In the genomic region with DNA sequence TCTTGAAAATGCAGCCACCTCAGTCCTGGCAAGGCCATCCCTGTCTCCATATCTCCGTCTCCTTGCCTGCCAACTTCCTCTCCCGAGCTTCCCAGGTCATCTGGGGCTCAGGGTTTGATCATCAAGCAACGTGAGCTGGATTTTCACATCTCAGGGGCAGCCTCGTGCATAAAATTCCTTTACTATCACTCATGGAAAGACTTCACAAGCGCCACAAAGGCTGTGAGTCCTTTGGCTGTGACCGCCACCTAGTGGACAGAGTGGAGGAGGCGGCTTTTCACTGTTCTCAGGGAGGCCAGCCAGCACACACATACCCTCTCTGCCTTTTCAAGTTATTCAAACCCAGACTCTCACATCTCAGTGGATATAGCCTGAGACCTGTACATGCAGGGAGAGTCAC, we compare ENCODE assay signal across 7 mouse cellular contexts. TPM values are rescaled to one million over a fixed set of nuclear protein-coding genes. Genes with fewer than 3 reads are reported as not detected.
DNase-seq lines count a peak whose midpoint lies in the region; ATAC-seq and TF ChIP-seq lines count a peak whose summit lies in the region.

No protein-coding gene starts in this region.

- H3K4me2 ChIP-seq in midbrain, embryonic 13.5 days (replicated peaks), result no peak overlapping the region

- 9% methylated on average over 7 of the region's 7 CpGs for WGBS in midbrain, embryonic 13.5 days
- WGBS in small intestine, adult 2 months, result 14% methylated on average over 7 of the region's 7 CpGs

- H3K4me1 ChIP-seq in midbrain, embryonic 13.5 days (replicated peaks), result 0 out of 2 replicates have a peak, but pooled peaks cover 6% of the 10 kb centered on the region
- peaks cover 3% of the 10 kb centered on the region; the same call in 1 of the 2 replicates for H3K4me1 ChIP-seq in small intestine, adult 2 months (ENCODE audit: control insufficient read depth, insufficient read depth, insufficient read length, low read length)

- no peak overlapping the region for H3K4me3 ChIP-seq in midbrain, embryonic 13.5 days (replicated peaks)
- no peak overlapping the region for H3K4me3 ChIP-seq in small intestine, adult 2 months (ENCODE audit: low read depth, low read length)

- intact Hi-C loops in left cerebral cortex, postnatal 10 days (cut with DNase I), result loop anchor here (2.0 to 5.0 kb wide), 2 partner anchors 100 to 182 kb away; a partner anchor contains a TSS

- peak; percentile 98 for TF ChIP-seq CTCF in small intestine, adult 2 months (IDR thresholded peaks at IDR 0.05; ENCODE audit: extremely low read depth, insufficient read length, insufficient replicate concordance, low read depth, low read length)

- H3K27me3 ChIP-seq in midbrain, embryonic 13.5 days, result no peaks in the 10 kb centered on the region
- no peaks in the 10 kb centered on the region for H3K27me3 ChIP-seq in small intestine, adult 2 months (ENCODE audit: control insufficient read depth, insufficient read depth, low read length)

- H3K27ac ChIP-seq in midbrain, embryonic 13.5 days, result 0 out of 2 replicates have a peak overlapping the region, but pooled peaks have one; percentile 4
- 0 out of 2 replicates have a peak overlapping the region, but pooled peaks have one; percentile 10 for H3K27ac ChIP-seq in small intestine, adult 2 months (ENCODE audit: insufficient read depth, low read depth, low read length)

- no peaks in the 10 kb centered on the region for H3K9me3 ChIP-seq in midbrain, embryonic 13.5 days

- peak; percentile 51 for ATAC-seq in common myeloid progenitor, adult 5-6 weeks (replicated peaks; ENCODE audit: low read depth, poor library complexity, severe bottlenecking)
- peak; percentile 64; the same call in 1 of the 2 replicates for ATAC-seq in midbrain, embryonic 13.5 days

- peak; percentile 88 for DNase-seq in adipocyte (ENCODE audit: low spot score)
- DNase-seq in gastrocnemius, postnatal 10 days, result peak; percentile 86
- peak; percentile 72 for DNase-seq in hindlimb bud, embryonic 11.5 days (ENCODE audit: extremely low spot score, low read depth, low spot score)
- DNase-seq in left cerebral cortex, postnatal 10 days (ENCODE audit: extremely low spot score in 1 of 2, low spot score in 2 of 2), result peak; percentile 81 to 87

- no peak; the same call in 1 of the 2 replicates for TF ChIP-seq POLR2A in small intestine, adult 2 months (IDR thresholded peaks at IDR 0.05; ENCODE audit: low read depth, low read length)

- H3K36me3 ChIP-seq in midbrain, embryonic 13.5 days, result peaks cover 59% of the 10 kb centered on the region
- peaks cover 46% of the 10 kb centered on the region for H3K36me3 ChIP-seq in small intestine, adult 2 months (ENCODE audit: control insufficient read depth, insufficient read depth, low read length)

- H3K9ac ChIP-seq in midbrain, embryonic 13.5 days (replicated peaks), result no peak overlapping the region

RNA-seq across cellular contexts. Expression of a gene that starts 39.3 kb away (rescaled TPM):
- total RNA-seq in common myeloid progenitor, adult 5-6 weeks (2017), result 3.3 and 7.0 TPM in 2 replicates
- 10 to 100 TPM; 11.1 to 11.2 TPM for total RNA-seq in gastrocnemius, postnatal 10 days (2021)
- 10 to 100 TPM; 20.7 to 31.8 TPM for total RNA-seq in left cerebral cortex, postnatal 10 days (2021)
- 14.3 and 17.2 TPM in 2 replicates for polyA plus RNA-seq in midbrain, embryonic 13.5 days (2015; fragmentation: Nextera tagmentation; extraction: Ambion mirVana)
- 6.7 and 11.3 TPM in 2 replicates for polyA plus RNA-seq in small intestine, adult 2 months (2012; rRNA removed)

RNA-seq across cellular contexts. Expression of a gene that starts 45.9 kb away (rescaled TPM):
- total RNA-seq in common myeloid progenitor, adult 5-6 weeks (2017), result 92.4 and 106 TPM in 2 replicates
- 10 to 100 TPM; 39.1 to 48.9 TPM for total RNA-seq in gastrocnemius, postnatal 10 days (2021)
- 100 to 1,000 TPM; 117 to 122 TPM for total RNA-seq in left cerebral cortex, postnatal 10 days (2021)
- polyA plus RNA-seq in midbrain, embryonic 13.5 days (2015; fragmentation: Nextera tagmentation; extraction: Ambion mirVana), result 214 and 215 TPM in 2 replicates
- 68.3 and 144 TPM in 2 replicates for polyA plus RNA-seq in small intestine, adult 2 months (2012; rRNA removed)

RNA-seq across cellular contexts. Expression of a gene that starts 49.1 kb away (rescaled TPM):
- not detected in 2 replicates for total RNA-seq in common myeloid progenitor, adult 5-6 weeks (2017)
- not detected for total RNA-seq in gastrocnemius, postnatal 10 days (2021)
- total RNA-seq in left cerebral cortex, postnatal 10 days (2021), result not detected
- polyA plus RNA-seq in midbrain, embryonic 13.5 days (2015; fragmentation: Nextera tagmentation; extraction: Ambion mirVana), result not detected in 2 replicates
- 11.9 and 16.8 TPM in 2 replicates for polyA plus RNA-seq in small intestine, adult 2 months (2012; rRNA removed)
